Comparison of ENCODE assay signal across 7 mouse cellular contexts in the genomic region with DNA sequence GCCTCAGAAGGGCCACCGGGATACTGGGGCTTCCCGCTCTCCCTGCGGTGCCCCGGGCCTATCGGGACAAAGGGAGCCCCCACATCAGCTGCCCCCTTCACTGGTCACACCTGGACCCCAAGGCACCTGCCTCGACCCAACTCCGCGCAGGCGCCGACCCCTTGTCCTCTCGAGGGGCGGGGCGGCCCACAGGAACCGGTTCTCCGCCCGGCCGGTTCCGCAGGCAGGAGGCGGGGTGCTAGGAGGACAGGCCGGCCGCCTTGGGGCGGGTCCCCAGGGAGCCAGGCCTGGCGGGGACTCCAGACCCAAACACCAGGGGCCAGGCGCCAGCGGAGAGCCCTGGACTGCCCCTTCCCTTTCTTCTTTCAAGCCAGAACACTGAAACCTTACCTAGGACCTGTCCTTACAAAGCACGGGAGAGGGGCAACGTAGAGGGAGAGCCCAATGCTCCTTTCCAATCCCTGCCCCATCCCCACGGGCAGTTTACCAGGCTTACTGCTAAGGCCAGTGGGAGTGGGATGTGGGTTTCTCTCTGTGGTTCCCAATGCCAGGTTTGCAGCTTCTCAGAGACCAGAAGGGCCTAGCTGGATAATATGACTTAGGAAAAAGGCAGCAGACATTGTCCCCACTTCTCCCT. TPM values are rescaled to one million over a fixed set of nuclear protein-coding genes. Genes with fewer than 3 reads are reported as not detected.
A peak's percentile ranks its signal among the peaks of the same experiment; 100 is the strongest.
DNase-seq lines count a peak whose midpoint lies in the region; ATAC-seq lines count a peak whose summit lies in the region.

No protein-coding gene starts in this region.

- DNase-seq in adrenal gland, postnatal 10 days = peak; percentile 90
- DNase-seq in embryonic facial prominence, embryonic 10.5 days (ENCODE audit: low spot score) = peak; percentile 70
- peak; percentile 93 for DNase-seq in kidney, adult 9 months
- peak; percentile 81 for DNase-seq in urinary bladder, postnatal 25 days (ENCODE audit: low spot score)

- peak overlapping the region; percentile 52 for H3K4me3 ChIP-seq in embryonic facial prominence, embryonic 10.5 days
- peak overlapping the region; percentile 49 for H3K4me3 ChIP-seq in heart, embryonic 11.5 days (ENCODE audit: low read depth, low read length)
- H3K4me3 ChIP-seq in lung, embryonic 16.5 days (ENCODE audit: low read length) = peak overlapping the region; percentile 51

- H3K4me2 ChIP-seq in heart, embryonic 11.5 days = peak overlapping the region; percentile 83
- H3K4me2 ChIP-seq in lung, embryonic 16.5 days (ENCODE audit: low read depth, low read length) = peak overlapping the region; percentile 69

- 6% methylated on average over 28 of the region's 28 CpGs for WGBS in embryonic facial prominence, embryonic 10.5 days
- WGBS in heart, embryonic 11.5 days (ENCODE audit: insufficient replicate concordance) = 13% methylated on average over 27 of the region's 28 CpGs
- 6% methylated on average over 28 of the region's 28 CpGs for WGBS in lung, embryonic 16.5 days

- no peaks in the 10 kb centered on the region for H3K36me3 ChIP-seq in embryonic facial prominence, embryonic 10.5 days (replicated peaks)
- no peaks in the 10 kb centered on the region for H3K36me3 ChIP-seq in heart, embryonic 11.5 days (ENCODE audit: control insufficient read depth, insufficient read depth, low read length)
- no peaks in the 10 kb centered on the region for H3K36me3 ChIP-seq in lung, embryonic 16.5 days (ENCODE audit: control insufficient read depth, insufficient read depth, low read length)

- H3K9ac ChIP-seq in heart, embryonic 11.5 days (ENCODE audit: low read depth, low read length) = peak overlapping the region; percentile 70
- H3K9ac ChIP-seq in lung, embryonic 16.5 days (ENCODE audit: low read length) = peak overlapping the region; percentile 69

- peaks cover 92% of the 10 kb centered on the region for H3K4me1 ChIP-seq in embryonic facial prominence, embryonic 10.5 days
- H3K4me1 ChIP-seq in heart, embryonic 11.5 days (ENCODE audit: control insufficient read depth, insufficient read depth, low read length) = peaks cover 30% of the 10 kb centered on the region
- H3K4me1 ChIP-seq in lung, embryonic 16.5 days (replicated peaks; ENCODE audit: control insufficient read depth, insufficient read depth, low read length) = peaks cover 58% of the 10 kb centered on the region

- H3K27me3 ChIP-seq in embryonic facial prominence, embryonic 10.5 days (replicated peaks; ENCODE audit: low read depth, poor library complexity, severe bottlenecking) = no peaks in the 10 kb centered on the region
- H3K27me3 ChIP-seq in heart, embryonic 11.5 days (ENCODE audit: control insufficient read depth, insufficient read depth, low read length) = no peaks in the 10 kb centered on the region
- H3K27me3 ChIP-seq in lung, embryonic 16.5 days (ENCODE audit: control insufficient read depth, insufficient read depth, low read depth, low read length) = no peaks in the 10 kb centered on the region

- peak overlapping the region; percentile 87 for H3K27ac ChIP-seq in embryonic facial prominence, embryonic 10.5 days (replicated peaks)
- peak overlapping the region; percentile 50 for H3K27ac ChIP-seq in heart, embryonic 11.5 days (ENCODE audit: low read depth, low read length)
- H3K27ac ChIP-seq in lung, embryonic 16.5 days (ENCODE audit: low read length) = peak overlapping the region; percentile 89

- H3K9me3 ChIP-seq in embryonic facial prominence, embryonic 10.5 days = no peaks in the 10 kb centered on the region
- H3K9me3 ChIP-seq in heart, embryonic 11.5 days (replicated peaks; ENCODE audit: control insufficient read depth, low read length) = no peaks in the 10 kb centered on the region
- no peaks in the 10 kb centered on the region for H3K9me3 ChIP-seq in lung, embryonic 16.5 days (ENCODE audit: control insufficient read depth, low read length)

- no peak; the same call in 1 of the 2 replicates for ATAC-seq in heart, embryonic 11.5 days (replicated peaks; ENCODE audit: insufficient number of reproducible peaks, low FRiP score, low TSS enrichment)
- ATAC-seq in lung, embryonic 16.5 days (ENCODE audit: low read depth) = peak; percentile 86
- ATAC-seq in neutrophil, adult 5-6 weeks (ENCODE audit: extremely low read depth, insufficient number of reproducible peaks, low FRiP score, poor library complexity, severe bottlenecking) = peak; percentile 44

RNA-seq across cellular contexts. Expression of gene Sox13, which starts 5.9 kb away (rescaled TPM):
- total RNA-seq in adrenal gland, postnatal 10 days (2021) = 10 to 100 TPM; 18.5 to 23.2 TPM
- polyA plus RNA-seq in embryonic facial prominence, embryonic 10.5 days (2016; fragmentation: Nextera tagmentation; extraction: Ambion mirVana) = 12.1 and 18.1 TPM in 2 replicates
- 3.3 and 3.7 TPM in 2 replicates for polyA plus RNA-seq in heart, embryonic 11.5 days (2014; fragmentation: Nextera tagmentation; extraction: Ambion mirVana)
- 6.1 and 6.7 TPM in 2 replicates for polyA plus RNA-seq in lung, embryonic 16.5 days (2015; fragmentation: Nextera tagmentation; extraction: Ambion mirVana)
- 0.25 and 0.58 TPM in 2 replicates for total RNA-seq in neutrophil, adult 5-6 weeks (2017)

RNA-seq across cellular contexts. Expression of gene Etnk2, which starts 54.9 kb away (rescaled TPM):
- 10 to 100 TPM; 10.2 to 24.1 TPM for total RNA-seq in adrenal gland, postnatal 10 days (2021)
- polyA plus RNA-seq in embryonic facial prominence, embryonic 10.5 days (2016; fragmentation: Nextera tagmentation; extraction: Ambion mirVana) = 2.6 and 3.3 TPM in 2 replicates
- 1.5 TPM in 2 replicates for polyA plus RNA-seq in heart, embryonic 11.5 days (2014; fragmentation: Nextera tagmentation; extraction: Ambion mirVana)
- 2.9 and 3.4 TPM in 2 replicates for polyA plus RNA-seq in lung, embryonic 16.5 days (2015; fragmentation: Nextera tagmentation; extraction: Ambion mirVana)
- total RNA-seq in neutrophil, adult 5-6 weeks (2017) = not detected in 2 replicates
